Mouse (Mus musculus) forebrain, embryonic 16.5 days (tissue): ENCODE data around the gene Ankra2. TPM values are rescaled to one million over a fixed set of nuclear protein-coding genes. Genes with fewer than 3 reads are reported as not detected.

Experiments
- ATAC-seq: fragments of 200-750 bp; cut with Nextera tagmentation; 2 replicates; pipeline ENCODE4 v1.8.0; 2017; ENCODE audit warnings: mild to moderate bottlenecking, moderate library complexity
- H3K27ac ChIP-seq: fragments of 300-500 bp; sonication (generic); 2 replicates; pipeline ENCODE4 v1.5.1; 2014; ENCODE audit warnings: low read length, control low read depth
- H3K27me3 ChIP-seq: fragments of 300-500 bp; sonication (generic); replicated peaks from 2 replicates; pipeline ENCODE4 v1.6.1; 2014; ENCODE audit warnings: low read length; ENCODE audit not compliant: control insufficient read depth, insufficient read depth
- H3K36me3 ChIP-seq: fragments of 300-500 bp; sonication (generic); 2 replicates; pipeline ENCODE4 v1.6.1; 2014; ENCODE audit not compliant: control insufficient read depth, insufficient read depth
- H3K4me1 ChIP-seq: fragments of 300-500 bp; sonication (generic); replicated peaks from 2 replicates; pipeline ENCODE4 v1.6.1; 2014; ENCODE audit warnings: low read length; ENCODE audit not compliant: control insufficient read depth, insufficient read depth
- H3K4me2 ChIP-seq: fragments of 300-500 bp; sonication (generic); 2 replicates; pipeline ENCODE4 v1.6.1; 2014; ENCODE audit warnings: mild to moderate bottlenecking, low read length, control low read depth
- H3K4me3 ChIP-seq: fragments of 300-500 bp; sonication (generic); replicated peaks from 2 replicates; pipeline ENCODE4 v1.5.1; 2014; ENCODE audit warnings: mild to moderate bottlenecking, low read length, control low read depth
- H3K9ac ChIP-seq: fragments of 300-500 bp; sonication (generic); replicated peaks from 2 replicates; pipeline ENCODE4 v1.6.1; 2014; ENCODE audit warnings: low read depth, low read length, control low read depth
- H3K9me3 ChIP-seq: fragments of 300-500 bp; sonication (generic); 2 replicates; pipeline ENCODE4 v1.6.1; 2016; ENCODE audit warnings: low read length; ENCODE audit not compliant: control insufficient read depth
- WGBS: fragments of 180-500 bp; shearing (Covaris S2); extraction: QIAGEN DNeasy Blood & Tissue Kit; methylation state at CpG from one replicate; pipeline ENCODE4 v1.1.7; 2014; 5-methylcytosine and 5-hydroxymethylcytosine counted together
- polyA plus RNA-seq: library from polyadenylated mRNA; unstranded; fragments of >200 nt; fragmentation: Nextera tagmentation; extraction: Ambion mirVana; gene quantifications from 2 replicates; pipeline ENCODE4 v1.2.1, GENCODE M21; 2015

Ankra2 gene
- 55.9 and 65.2 TPM in 2 replicates for polyA plus RNA-seq

DNA sequence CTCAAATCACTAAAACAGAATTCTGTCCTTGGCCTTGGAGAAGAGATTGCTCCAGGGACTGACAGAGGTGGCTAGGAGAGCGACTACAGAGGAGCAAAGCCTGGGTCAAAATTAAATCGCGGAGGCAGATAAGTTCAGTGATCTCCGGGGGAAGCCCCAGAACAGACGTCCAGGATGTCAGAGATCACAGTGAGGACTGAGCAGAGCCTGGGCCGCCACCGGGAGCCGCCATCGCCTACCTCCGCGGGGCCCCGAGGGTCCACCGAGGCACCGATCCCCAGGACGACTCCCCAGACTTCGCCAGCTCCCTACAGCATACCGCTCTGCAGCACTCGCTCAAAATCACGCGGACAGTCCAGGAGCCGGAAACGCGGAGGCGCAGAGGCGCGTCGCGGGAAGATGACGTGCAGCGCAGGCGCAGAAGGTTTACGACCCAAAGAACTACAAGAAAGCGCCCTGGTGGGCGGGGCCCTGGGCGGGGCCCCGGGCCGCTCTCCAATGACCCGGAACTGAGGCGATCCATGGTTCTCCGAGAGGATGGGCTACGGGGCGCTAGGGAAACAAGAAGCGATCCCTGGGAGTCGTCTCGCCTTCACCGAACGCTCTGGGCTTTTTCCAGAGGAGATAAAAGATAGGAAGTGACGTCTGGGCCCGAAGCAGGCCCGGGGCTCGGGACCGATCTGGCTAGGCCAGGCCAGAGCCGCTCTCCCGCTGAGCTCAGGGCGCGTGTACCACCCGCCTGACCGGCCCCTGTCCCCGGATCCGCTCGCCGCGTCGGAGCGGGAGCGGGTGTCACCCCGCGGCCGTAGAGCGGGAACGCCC lies at the start of gene Ankra2, which contains the start of gene Utp15:
Gene Ankra2 (plus strand): TSS at position 439 of the 822 bp plus-strand sequence.
Gene Utp15 (minus strand): TSS at position 406 of the 822 bp plus-strand sequence.
- Histone ChIP-seq H3K4me2 (peak within 1 kb of the TSS; percentile 96), H3K36me3 (peaks cover 15% of the 10 kb centered on the region), H3K9me3 (no peaks in the 10 kb centered on the region), H3K4me3 (peak within 1 kb of the TSS; percentile 73), H3K27me3 (no peaks in the 10 kb centered on the region), H3K9ac (peak within 1 kb of the TSS; percentile 86), H3K4me1 (peaks cover 21% of the 10 kb centered on the region), H3K27ac (peak within 1 kb of the TSS; percentile 93)
- peak; percentile 99 for ATAC-seq
- WGBS = under 1% methylated on average over 71 of the region's 71 CpGs

DNA sequence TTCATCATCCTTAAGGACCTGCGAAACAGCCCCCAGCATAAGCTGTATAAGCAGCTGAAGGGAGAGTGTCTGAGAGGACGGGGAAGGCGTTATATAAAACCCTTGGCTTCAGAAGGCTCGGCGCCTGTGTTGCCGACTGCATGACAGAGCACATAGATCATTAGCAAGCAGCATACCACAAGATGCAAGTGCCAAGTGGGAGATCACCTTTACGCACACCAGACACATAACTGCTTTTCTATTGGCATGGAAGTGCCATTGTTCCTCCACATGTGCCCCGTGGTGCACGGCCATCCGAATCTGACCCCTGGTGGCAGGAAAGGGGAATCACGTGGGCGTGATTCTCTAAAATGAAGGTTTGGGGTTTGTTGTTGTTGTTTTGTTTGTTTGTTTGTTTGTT lies 40.0 kb upstream of the Ankra2 start:
- peak; percentile 59; the same call in 1 of the 2 replicates for ATAC-seq
- 35% methylated on average over 12 of the region's 12 CpGs for WGBS
- no peak overlapping the region for H3K9ac ChIP-seq
- H3K9me3 ChIP-seq = no peaks in the 10 kb centered on the region
- no peaks in the 10 kb centered on the region for H3K36me3 ChIP-seq
- H3K27ac ChIP-seq = no peak overlapping the region
- H3K4me1 ChIP-seq = 0 out of 2 replicates have a peak, but pooled peaks cover 3% of the 10 kb centered on the region
- no peaks in the 10 kb centered on the region for H3K27me3 ChIP-seq
- H3K4me3 ChIP-seq = no peak overlapping the region
- peak overlapping the region; percentile 10; the same call in 1 of the 2 replicates for H3K4me2 ChIP-seq

DNA sequence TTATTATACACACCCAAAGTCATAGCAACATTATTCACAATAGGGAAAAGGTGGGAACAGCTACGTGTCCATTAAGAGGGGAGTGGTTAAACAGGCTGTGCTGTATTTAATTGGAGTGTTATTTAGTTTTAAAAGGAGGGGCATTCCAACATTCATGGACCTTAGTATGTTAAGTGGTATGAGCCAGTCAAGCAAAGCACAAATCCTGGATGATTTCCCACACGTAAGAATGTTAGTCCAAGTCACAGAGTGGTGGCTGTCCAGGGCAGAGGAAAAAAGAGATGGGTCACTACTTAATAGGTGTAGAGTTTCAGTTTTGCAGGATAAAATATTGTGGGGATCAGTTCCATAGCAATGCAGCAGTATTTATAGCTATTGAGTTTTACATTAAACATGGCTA lies 36.6 kb upstream of the Ankra2 start:
- Histone ChIP-seq H3K9ac (no peak overlapping the region), H3K4me2 (no peak overlapping the region), H3K4me1 (0 out of 2 replicates have a peak, but pooled peaks cover 3% of the 10 kb centered on the region), H3K27me3 (no peaks in the 10 kb centered on the region), H3K4me3 (no peak overlapping the region), H3K36me3 (no peaks in the 10 kb centered on the region), H3K27ac (no peak overlapping the region), H3K9me3 (no peaks in the 10 kb centered on the region)
- 72% methylated on average over 2 of the region's 2 CpGs for WGBS
- no peak for ATAC-seq

DNA sequence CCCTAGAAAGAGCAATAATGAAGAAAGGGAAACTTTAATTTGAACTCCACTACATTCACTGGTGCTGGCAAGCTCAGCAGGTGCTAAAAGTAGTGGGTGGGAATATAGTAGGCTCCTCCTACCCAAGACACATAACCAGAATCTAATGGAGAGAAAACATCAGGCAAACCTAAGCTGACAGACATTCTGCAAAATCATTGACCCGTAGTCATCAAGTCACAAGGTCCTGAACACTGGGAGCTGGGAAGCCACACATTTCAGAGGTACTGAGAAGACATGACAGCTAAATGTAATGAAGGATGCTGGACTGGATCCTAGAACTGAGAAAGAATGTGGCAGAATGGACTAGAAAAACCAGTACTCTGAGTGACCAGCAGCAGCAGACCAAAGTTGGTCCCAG lies 32.4 kb upstream of the Ankra2 start:
- ATAC-seq = no peak
- no peaks in the 10 kb centered on the region for H3K36me3 ChIP-seq
- H3K27me3 ChIP-seq = no peaks in the 10 kb centered on the region
- H3K4me3 ChIP-seq = no peak overlapping the region
- 92% methylated on average over 1 of the region's 1 CpGs for WGBS
- H3K4me2 ChIP-seq = no peak overlapping the region
- H3K9ac ChIP-seq = no peak overlapping the region
- H3K9me3 ChIP-seq = no peaks in the 10 kb centered on the region
- H3K27ac ChIP-seq = no peak overlapping the region
- no peaks in the 10 kb centered on the region for H3K4me1 ChIP-seq

DNA sequence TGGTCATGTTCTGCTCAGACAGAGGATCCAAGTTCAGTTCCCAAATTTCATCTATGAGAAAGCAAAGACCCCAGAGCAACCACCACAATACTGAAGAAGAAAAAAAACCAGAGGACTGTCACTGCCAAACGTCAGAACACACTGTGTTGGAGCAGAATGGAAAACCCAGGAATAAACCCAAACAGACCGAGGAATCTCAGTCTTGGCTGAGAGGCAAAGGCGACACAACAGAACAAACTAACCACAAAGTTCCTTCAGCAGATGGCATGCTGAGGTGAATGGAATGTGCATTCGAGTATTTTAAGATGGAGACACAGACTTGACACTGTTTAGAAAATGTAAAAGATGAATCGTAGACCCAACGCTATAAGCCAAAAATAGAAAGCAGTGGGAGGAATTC lies 27.4 kb upstream of the Ankra2 start:
- no peak overlapping the region for H3K27ac ChIP-seq
- H3K9ac ChIP-seq = no peak overlapping the region
- no peak for ATAC-seq
- H3K36me3 ChIP-seq = no peaks in the 10 kb centered on the region
- H3K4me3 ChIP-seq = no peak overlapping the region
- no peaks in the 10 kb centered on the region for H3K27me3 ChIP-seq
- WGBS = 74% methylated on average over 6 of the region's 6 CpGs
- H3K4me1 ChIP-seq = no peaks in the 10 kb centered on the region
- no peak overlapping the region for H3K4me2 ChIP-seq
- H3K9me3 ChIP-seq = no peaks in the 10 kb centered on the region

DNA sequence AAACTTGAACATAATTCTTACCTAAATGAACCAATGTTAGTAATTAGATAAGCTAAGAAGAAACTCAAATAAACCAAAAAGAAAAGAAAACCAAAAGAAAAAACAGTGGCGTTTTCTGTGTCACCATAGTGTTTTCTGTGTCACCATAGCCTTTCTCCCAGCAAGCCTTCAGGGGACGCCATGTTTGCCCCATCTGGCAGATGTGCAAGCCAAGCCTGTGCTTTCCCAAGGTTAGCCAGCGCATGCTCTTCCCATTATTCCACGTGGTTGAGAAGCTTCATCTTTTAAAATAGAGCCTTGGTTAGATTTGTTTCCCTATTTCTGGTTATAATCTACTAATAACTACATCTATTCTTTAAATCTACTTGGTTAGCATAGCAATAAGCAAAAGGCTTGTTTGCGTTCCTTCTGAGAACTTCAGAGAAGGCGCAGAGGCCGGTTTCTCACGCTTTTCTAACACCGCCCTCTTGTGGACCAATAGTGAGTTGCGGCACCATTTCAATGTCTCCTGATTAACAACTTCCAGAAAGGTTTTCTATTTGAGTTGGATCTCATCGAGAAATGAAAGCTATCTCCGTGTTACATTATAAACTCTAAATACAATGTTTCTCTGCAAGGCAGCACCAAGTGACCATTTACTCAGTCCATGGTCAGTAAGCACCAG lies 22.8 kb upstream of the Ankra2 start:
- H3K27ac ChIP-seq = no peak overlapping the region
- H3K36me3 ChIP-seq = no peaks in the 10 kb centered on the region
- H3K4me1 ChIP-seq = no peaks in the 10 kb centered on the region
- ATAC-seq = no peak
- H3K4me2 ChIP-seq = no peak overlapping the region
- H3K27me3 ChIP-seq = no peaks in the 10 kb centered on the region
- H3K9ac ChIP-seq = no peak overlapping the region
- 16% methylated on average over 12 of the region's 12 CpGs for WGBS
- no peaks in the 10 kb centered on the region for H3K9me3 ChIP-seq
- H3K4me3 ChIP-seq = no peak overlapping the region

DNA sequence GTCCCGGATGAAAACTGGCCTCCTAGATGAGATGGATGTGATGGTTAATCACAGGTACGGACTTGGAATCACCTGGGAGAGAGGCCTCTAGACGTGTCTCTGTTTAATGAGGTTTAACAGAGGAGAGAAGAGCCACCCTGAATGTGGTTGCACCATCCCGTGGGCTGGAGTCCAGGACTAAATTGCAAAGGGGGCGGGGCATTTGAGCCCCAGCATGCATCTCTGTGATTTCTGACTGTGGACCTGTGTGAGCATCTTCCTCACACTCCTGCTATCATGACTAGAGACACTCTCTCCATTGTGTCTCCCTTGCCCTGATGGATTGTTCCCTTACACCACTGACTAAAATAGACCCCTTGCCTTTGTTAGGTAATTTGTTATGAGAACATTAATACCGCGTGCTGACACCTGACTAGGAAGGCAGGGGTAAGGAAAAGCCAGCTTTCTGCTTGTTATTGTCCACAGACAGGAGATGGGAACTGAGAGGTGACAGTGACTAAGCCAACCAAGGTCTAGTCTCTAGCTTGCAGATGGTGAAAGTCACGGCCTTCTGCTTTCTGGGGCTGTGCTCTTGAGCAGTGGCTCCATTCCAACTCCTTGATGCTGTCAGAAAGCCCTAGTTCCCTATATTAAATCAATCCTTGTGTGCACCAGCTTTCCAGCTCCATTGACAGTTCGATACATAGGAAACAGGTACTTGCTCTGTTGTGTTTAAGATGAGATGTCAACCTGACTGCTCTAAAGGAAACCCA lies 21.2 kb upstream of the Ankra2 start:
- Histone ChIP-seq H3K4me2 (no peak overlapping the region), H3K9ac (no peak overlapping the region), H3K27me3 (no peaks in the 10 kb centered on the region), H3K4me1 (no peaks in the 10 kb centered on the region), H3K4me3 (no peak overlapping the region), H3K9me3 (no peaks in the 10 kb centered on the region), H3K27ac (no peak overlapping the region), H3K36me3 (no peaks in the 10 kb centered on the region)
- WGBS = 78% methylated on average over 9 of the region's 9 CpGs
- no peak for ATAC-seq

DNA sequence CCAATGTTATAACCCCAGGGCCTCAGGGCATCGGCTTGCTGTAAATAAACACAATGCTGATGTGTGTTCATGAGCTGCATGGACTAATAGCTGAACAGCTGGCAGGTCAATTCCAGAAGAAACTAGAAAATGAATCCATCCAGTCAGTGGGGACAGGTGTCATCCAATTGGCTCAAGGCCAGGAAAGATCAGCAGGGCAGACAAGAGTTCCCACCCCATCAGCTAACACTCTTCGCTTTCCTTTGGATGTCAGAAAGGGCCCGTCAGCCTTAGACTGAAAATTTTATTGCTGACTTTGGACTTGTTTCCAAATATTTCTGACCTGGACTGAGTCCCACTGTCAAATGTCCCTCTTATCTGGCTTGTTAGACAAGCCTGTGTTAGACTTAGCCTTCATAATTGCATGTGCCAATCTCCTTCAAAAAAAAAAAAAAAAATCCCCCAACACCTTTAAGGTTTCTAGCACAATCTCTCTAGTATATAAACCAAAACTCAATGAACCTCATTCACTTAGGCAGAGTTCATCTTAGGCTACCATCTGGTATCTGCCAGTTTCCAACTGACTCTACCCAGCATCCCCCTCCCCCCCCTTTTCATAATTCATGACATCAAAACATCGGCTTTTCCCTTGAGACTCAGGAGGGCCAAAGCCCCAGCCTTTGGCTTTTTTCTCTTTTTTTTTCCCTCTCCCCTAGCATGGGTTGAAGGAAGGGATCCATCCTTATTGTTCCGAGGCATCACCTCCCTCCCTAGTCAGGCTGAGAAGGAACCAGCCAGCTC lies 18.1 kb upstream of the Ankra2 start:
- no peak overlapping the region for H3K4me3 ChIP-seq
- no peak for ATAC-seq
- peaks cover 9% of the 10 kb centered on the region; the same call in 1 of the 2 replicates for H3K36me3 ChIP-seq
- H3K4me2 ChIP-seq = no peak overlapping the region
- H3K4me1 ChIP-seq = no peaks in the 10 kb centered on the region
- H3K27me3 ChIP-seq = no peaks in the 10 kb centered on the region
- 62% methylated on average over 4 of the region's 5 CpGs for WGBS
- no peak overlapping the region for H3K27ac ChIP-seq
- no peak overlapping the region for H3K9ac ChIP-seq
- H3K9me3 ChIP-seq = no peaks in the 10 kb centered on the region
